Mouse (Mus musculus) liver, embryonic 13.5 days (tissue): ENCODE results near the gene Dact3. TPM values are rescaled to one million over a fixed set of nuclear protein-coding genes. Genes with fewer than 3 reads are reported as not detected.

Experiments used
- ATAC-seq: fragments of 200-750 bp; cut with Nextera tagmentation; 2 replicates; pipeline ENCODE4 v1.8.0; 2017; ENCODE audit warnings: low read depth, mild to moderate bottlenecking, moderate number of reproducible peaks, moderate library complexity
- DNase-seq: peaks from one replicate; pipeline ENCODE4 v3.0.0; 2022
- H3K27ac ChIP-seq: fragments of 300-500 bp; sonication (generic); 2 replicates; pipeline ENCODE4 v1.5.1; 2015; ENCODE audit warnings: moderate library complexity, mild to moderate bottlenecking, inconsistent platforms
- H3K27me3 ChIP-seq: fragments of 300-500 bp; sonication (generic); 2 replicates; pipeline ENCODE4 v1.6.1; 2015; ENCODE audit warnings: mild to moderate bottlenecking, inconsistent platforms
- H3K36me3 ChIP-seq: fragments of 300-500 bp; sonication (generic); 2 replicates; pipeline ENCODE4 v1.6.1; 2015; ENCODE audit warnings: mild to moderate bottlenecking, inconsistent platforms
- H3K4me1 ChIP-seq: fragments of 300-500 bp; sonication (generic); replicated peaks from 2 replicates; pipeline ENCODE4 v1.6.1; 2015; ENCODE audit warnings: inconsistent platforms
- H3K4me2 ChIP-seq: fragments of 300-500 bp; sonication (generic); 2 replicates; pipeline ENCODE4 v1.6.1; 2015; ENCODE audit warnings: inconsistent platforms, mild to moderate bottlenecking, moderate library complexity
- H3K4me3 ChIP-seq: fragments of 300-500 bp; sonication (generic); replicated peaks from 2 replicates; pipeline ENCODE4 v1.5.1; 2015; ENCODE audit warnings: mild to moderate bottlenecking, inconsistent platforms
- H3K9ac ChIP-seq: fragments of 300-500 bp; sonication (generic); 2 replicates; pipeline ENCODE4 v1.6.1; 2015; ENCODE audit warnings: mild to moderate bottlenecking, inconsistent platforms
- H3K9me3 ChIP-seq: fragments of 300-500 bp; sonication (generic); replicated peaks from 2 replicates; pipeline ENCODE4 v1.6.1; 2016; ENCODE audit warnings: inconsistent platforms
- WGBS: fragments of 180-500 bp; shearing (Covaris S2); methylation state at CpG from one replicate; pipeline ENCODE4 v1.1.7; 2015; ENCODE audit not compliant: insufficient replicate concordance; 5-methylcytosine and 5-hydroxymethylcytosine counted together
- polyA plus RNA-seq: library from polyadenylated mRNA; unstranded; fragments of >200 nt; fragmentation: Nextera tagmentation; extraction: Ambion mirVana; gene quantifications from 2 replicates; pipeline ENCODE4 v1.2.1, GENCODE M21; 2015

The Dact3 gene
- polyA plus RNA-seq, 1 experiment from 2014 or later: 0.17 TPM

DNA sequence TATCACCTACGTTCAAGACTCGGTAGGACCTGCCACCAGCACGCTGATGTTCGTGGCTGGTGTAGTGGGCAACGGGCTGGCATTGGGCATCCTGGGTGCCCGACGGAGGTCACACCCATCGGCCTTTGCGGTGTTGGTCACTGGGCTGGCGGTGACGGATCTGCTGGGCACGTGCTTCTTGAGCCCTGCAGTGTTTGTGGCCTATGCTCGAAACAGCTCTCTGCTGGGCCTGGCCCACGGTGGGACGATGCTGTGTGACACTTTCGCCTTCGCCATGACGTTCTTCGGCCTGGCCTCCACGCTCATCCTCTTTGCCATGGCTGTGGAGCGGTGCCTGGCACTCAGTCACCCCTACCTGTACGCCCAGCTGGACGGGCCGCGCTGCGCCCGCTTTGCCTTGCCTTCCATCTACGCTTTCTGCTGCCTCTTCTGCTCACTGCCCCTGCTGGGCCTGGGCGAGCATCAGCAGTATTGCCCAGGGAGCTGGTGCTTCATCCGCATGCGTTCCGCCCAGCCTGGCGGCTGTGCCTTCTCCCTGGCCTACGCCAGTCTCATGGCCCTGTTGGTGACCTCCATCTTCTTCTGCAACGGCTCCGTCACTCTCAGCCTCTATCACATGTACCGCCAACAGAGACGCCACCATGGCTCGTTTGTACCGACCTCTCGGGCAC is 31.9 kb downstream of the Dact3 start:
- 81% methylated on average over 41 of the region's 41 CpGs for WGBS
- H3K4me3 ChIP-seq: no peak overlapping the region
- no peak for ATAC-seq

GRCm38 (mm10) chr7:16907842-16908241 is 32.7 kb downstream of the Dact3 start:
- Histone ChIP-seq H3K4me1 (peaks cover 58% of the 10 kb centered on the region), H3K27me3 (peaks cover 35% of the 10 kb centered on the region), H3K4me2 (peak overlapping the region; percentile 21; the same call in 1 of the 2 replicates), H3K4me3 (0 out of 2 replicates have a peak overlapping the region, but pooled peaks have one; percentile 12), H3K27ac (no peak overlapping the region), H3K9me3 (no peaks in the 10 kb centered on the region), H3K36me3 (no peaks in the 10 kb centered on the region), H3K9ac (no peak overlapping the region)
- no peak for ATAC-seq
- no peak for DNase-seq
- 39% methylated on average over 7 of the region's 7 CpGs for WGBS

More for the DNA sequence above, 31.9 kb downstream of the Dact3 start:
- Histone ChIP-seq H3K36me3 (no peaks in the 10 kb centered on the region), H3K27ac (no peak overlapping the region), H3K9me3 (no peaks in the 10 kb centered on the region), H3K9ac (no peak overlapping the region), H3K4me1 (peaks cover 60% of the 10 kb centered on the region), H3K27me3 (peaks cover 35% of the 10 kb centered on the region), H3K4me2 (0 out of 2 replicates have a peak overlapping the region, but pooled peaks have one; percentile 8)
- DNase-seq: no peak

DNA sequence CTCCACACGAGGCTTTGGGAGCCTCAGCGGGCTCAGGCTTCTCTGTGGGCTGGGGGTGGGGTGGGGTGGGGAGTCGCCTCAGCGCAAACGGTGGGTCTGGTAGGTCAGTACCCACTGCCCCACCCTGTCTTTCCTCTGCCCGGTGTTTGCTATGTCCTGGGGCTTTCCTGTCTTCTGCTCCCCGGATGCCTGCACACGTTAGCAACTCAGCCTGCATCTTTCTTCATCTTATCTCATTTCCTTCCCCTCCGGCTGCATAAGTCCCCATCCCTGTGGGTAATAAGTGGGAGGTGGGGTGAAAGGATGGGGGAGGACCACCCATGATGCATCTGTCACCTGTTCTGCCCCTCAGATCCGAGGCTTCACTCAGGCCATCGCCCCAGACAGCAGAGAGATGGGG is 33.2 kb downstream of the Dact3 start:
- Histone ChIP-seq H3K36me3 (no peaks in the 10 kb centered on the region), H3K4me2 (peak overlapping the region; percentile 21; the same call in 1 of the 2 replicates), H3K4me3 (0 out of 2 replicates have a peak overlapping the region, but pooled peaks have one; percentile 12), H3K4me1 (peaks cover 58% of the 10 kb centered on the region), H3K9ac (no peak overlapping the region), H3K27me3 (peaks cover 35% of the 10 kb centered on the region), H3K27ac (no peak overlapping the region), H3K9me3 (no peaks in the 10 kb centered on the region)
- DNase-seq (no peak), ATAC-seq (no peak)
- 5% methylated on average over 11 of the region's 11 CpGs for WGBS

DNA sequence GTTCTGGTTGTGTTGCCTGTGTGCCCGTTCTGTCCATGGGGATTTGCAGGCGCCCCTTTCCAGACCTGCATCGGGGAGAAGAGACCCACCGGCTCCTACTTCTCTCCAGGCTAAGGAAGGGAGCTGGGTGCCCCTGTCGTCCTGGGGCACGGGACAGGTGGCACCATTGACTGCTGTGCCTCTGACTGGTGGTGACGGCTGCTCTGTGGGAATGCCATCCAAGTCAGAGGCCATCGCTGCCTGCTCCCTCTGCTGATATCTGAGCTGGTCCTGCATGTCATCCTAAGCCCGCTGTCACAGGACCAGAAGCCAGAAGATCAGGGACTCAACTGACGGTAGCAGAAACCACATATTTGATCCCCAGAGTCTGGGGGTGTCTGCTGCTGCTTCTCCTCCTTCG is 33.7 kb downstream of the Dact3 start:
- no peak overlapping the region for H3K9ac ChIP-seq
- H3K36me3 ChIP-seq: no peaks in the 10 kb centered on the region
- ATAC-seq (no peak), DNase-seq (no peak)
- no peaks in the 10 kb centered on the region for H3K9me3 ChIP-seq
- H3K4me3 ChIP-seq: no peak overlapping the region
- 45% methylated on average over 11 of the region's 11 CpGs for WGBS
- H3K4me1 ChIP-seq: peaks cover 53% of the 10 kb centered on the region
- H3K4me2 ChIP-seq: no peak overlapping the region
- H3K27ac ChIP-seq: no peak overlapping the region
- H3K27me3 ChIP-seq: peaks cover 35% of the 10 kb centered on the region

GRCm38 (mm10) chr7:16909909-16910308 is 34.8 kb downstream of the Dact3 start:
- Histone ChIP-seq H3K27ac (no peak overlapping the region), H3K27me3 (peaks cover 35% of the 10 kb centered on the region), H3K9me3 (no peaks in the 10 kb centered on the region), H3K4me3 (no peak overlapping the region), H3K36me3 (peaks cover 8% of the 10 kb centered on the region), H3K4me2 (no peak overlapping the region), H3K4me1 (peaks cover 43% of the 10 kb centered on the region), H3K9ac (no peak overlapping the region)
- ATAC-seq: no peak
- DNase-seq: no peak
- 15% methylated on average over 10 of the region's 10 CpGs for WGBS

DNA sequence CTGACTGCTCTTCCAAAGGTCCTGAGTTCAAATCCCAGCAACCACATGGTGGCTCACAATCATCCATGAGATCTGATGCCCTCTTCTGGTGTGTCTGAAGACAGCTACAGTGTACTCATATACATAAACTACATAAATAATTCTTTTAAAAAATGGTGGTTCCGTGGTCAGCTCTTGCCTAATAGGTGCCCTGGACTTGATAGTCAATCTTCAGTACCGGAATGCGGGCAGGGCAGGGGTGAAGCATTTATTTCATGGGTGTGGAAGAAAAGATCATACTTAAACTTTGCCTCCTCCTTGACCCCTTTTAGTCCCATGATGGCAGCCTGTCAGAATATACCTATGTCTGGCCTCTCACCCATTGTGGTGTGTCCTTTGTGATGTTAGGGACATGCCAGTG is 36.8 kb downstream of the Dact3 start:
- no peak overlapping the region for H3K9ac ChIP-seq
- 66% methylated on average over 3 of the region's 3 CpGs for WGBS
- no peak overlapping the region for H3K27ac ChIP-seq
- peaks cover 24% of the 10 kb centered on the region for H3K4me1 ChIP-seq
- no peak for DNase-seq
- H3K27me3 ChIP-seq: peaks cover 35% of the 10 kb centered on the region
- H3K4me2 ChIP-seq: no peak overlapping the region
- H3K36me3 ChIP-seq: peaks cover 27% of the 10 kb centered on the region
- ATAC-seq: no peak
- no peak overlapping the region for H3K4me3 ChIP-seq
- no peaks in the 10 kb centered on the region for H3K9me3 ChIP-seq

DNA sequence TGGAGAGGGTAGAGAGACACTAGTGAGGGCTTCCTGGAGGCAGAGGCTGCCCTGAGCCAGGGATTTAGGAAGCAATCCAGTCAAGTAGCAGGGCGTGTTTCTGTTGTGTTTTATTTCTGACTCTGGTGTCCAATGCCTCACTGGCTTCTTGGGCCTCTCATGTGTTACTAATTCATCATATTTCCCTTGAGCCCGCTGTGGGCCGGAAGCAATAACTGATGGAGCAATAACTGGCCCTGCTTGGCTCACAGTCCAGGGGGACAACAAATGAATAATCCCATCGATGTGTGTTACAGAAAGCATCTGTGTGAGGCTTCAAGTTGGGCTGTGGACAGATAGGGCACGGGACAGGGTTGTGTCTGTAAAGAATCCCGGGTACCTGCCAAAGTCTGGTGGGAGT is 37.2 kb downstream of the Dact3 start:
- Histone ChIP-seq H3K4me3 (no peak overlapping the region), H3K4me2 (no peak overlapping the region), H3K4me1 (peaks cover 19% of the 10 kb centered on the region), H3K9ac (no peak overlapping the region), H3K36me3 (peaks cover 32% of the 10 kb centered on the region), H3K27ac (no peak overlapping the region), H3K9me3 (no peaks in the 10 kb centered on the region), H3K27me3 (peaks cover 30% of the 10 kb centered on the region)
- DNase-seq: no peak
- no peak for ATAC-seq
- WGBS: 70% methylated on average over 6 of the region's 6 CpGs

DNA sequence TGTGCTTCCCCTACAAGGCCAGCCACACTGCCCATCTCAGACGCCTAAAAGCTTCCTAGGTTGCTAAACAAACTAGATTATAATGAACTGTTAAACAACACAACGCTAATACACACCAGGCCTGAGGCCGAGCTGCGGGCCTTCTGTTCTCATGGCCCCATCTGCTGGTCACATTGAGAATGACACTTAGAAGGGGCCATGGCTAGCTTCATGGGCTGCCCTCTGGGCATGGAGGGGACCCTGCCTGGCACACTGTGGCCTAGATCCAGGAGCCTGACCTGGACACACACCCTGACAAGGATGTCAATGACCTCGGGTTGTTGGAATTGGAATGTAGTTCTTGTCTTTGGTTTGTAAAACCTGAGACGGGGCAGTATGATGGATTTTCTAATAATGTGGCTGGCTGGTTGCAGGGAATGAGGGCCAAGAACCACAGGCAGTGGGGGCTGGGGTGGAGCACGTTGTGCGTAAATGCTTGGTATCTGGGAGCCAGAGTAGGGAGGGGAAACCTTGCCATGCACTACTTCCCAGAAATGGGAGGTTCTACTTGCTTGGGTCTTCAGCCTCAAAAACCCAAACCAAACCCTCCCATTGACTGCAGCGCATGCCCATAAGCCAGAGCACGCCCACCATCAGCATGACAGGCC is 38.8 kb downstream of the Dact3 start:
- 32% methylated on average over 10 of the region's 10 CpGs for WGBS

DNA sequence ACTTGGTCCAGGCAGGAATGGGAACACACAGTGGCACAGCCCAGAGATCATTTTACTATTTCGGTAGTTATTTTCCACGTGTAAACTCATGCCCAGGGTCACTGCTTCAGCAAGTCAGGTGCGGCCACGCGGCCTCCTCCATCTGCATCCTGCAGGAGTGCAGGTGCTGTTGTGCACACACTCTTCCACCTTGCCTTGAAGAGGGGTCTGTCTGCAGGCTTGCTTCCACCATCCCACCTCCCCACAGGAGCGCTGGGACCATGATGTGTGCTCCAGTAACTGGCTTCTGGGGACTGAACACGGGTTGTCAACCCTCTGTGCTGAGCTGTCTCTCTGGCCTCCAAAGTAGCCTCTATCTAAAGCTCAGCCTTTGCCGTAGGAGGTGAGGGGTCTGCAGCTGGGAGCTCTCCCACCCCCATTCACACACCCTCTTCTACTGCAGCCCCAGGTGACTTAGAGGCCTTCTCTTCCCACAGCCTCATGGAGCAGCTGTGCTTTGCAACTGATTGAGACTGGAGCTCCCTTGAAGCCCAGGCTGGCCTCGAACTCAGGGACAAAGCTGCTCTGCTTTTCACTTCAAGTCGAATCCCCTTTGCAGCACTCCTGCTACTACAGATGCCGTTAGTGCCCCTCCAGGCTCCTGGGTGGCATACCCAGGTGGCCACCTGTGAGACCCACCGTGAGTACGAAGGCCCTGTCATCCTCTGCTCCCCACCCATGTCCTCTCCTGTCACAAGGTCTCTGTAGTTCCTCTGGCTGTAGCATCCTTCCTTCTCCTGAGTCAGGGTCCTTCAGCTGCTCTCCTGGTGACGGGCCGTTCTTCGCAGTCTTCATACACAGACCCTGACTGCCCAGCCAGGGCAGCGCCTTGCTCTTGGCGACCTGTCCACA is 39.6 kb downstream of the Dact3 start:
- Histone ChIP-seq H3K4me2 (no peak overlapping the region), H3K36me3 (peaks cover 55% of the 10 kb centered on the region), H3K27me3 (peaks cover 7% of the 10 kb centered on the region), H3K4me1 (peaks cover 21% of the 10 kb centered on the region), H3K4me3 (no peak overlapping the region), H3K27ac (no peak overlapping the region), H3K9me3 (no peaks in the 10 kb centered on the region), H3K9ac (no peak overlapping the region)
- no peak for DNase-seq
- WGBS: 82% methylated on average over 18 of the region's 18 CpGs
- ATAC-seq: no peak

More for the DNA sequence above, 38.8 kb downstream of the Dact3 start:
- Histone ChIP-seq H3K9ac (no peak overlapping the region), H3K4me2 (no peak overlapping the region), H3K27ac (no peak overlapping the region), H3K9me3 (no peaks in the 10 kb centered on the region), H3K4me3 (no peak overlapping the region), H3K27me3 (peaks cover 14% of the 10 kb centered on the region), H3K4me1 (peaks cover 20% of the 10 kb centered on the region), H3K36me3 (peaks cover 48% of the 10 kb centered on the region)
- DNase-seq (no peak), ATAC-seq (peak; percentile 50; the same call in 1 of the 2 replicates)

GRCm38 (mm10) chr7:16915461-16916340 is 40.6 kb downstream of the Dact3 start:
- no peak overlapping the region for H3K27ac ChIP-seq
- H3K9ac ChIP-seq: no peak overlapping the region
- WGBS: 92% methylated on average over 32 of the region's 32 CpGs
- no peak overlapping the region for H3K4me2 ChIP-seq
- ATAC-seq (no peak), DNase-seq (no peak)
- no peak overlapping the region for H3K4me3 ChIP-seq
- H3K9me3 ChIP-seq: no peaks in the 10 kb centered on the region
- H3K36me3 ChIP-seq: peaks cover 58% of the 10 kb centered on the region
- H3K4me1 ChIP-seq: peaks cover 28% of the 10 kb centered on the region
- no peaks in the 10 kb centered on the region for H3K27me3 ChIP-seq
